Mouse (Mus musculus) heart, embryonic 16.5 days (tissue): Measurements from ENCODE around the gene Mars. TPM values are rescaled to one million over a fixed set of nuclear protein-coding genes. Genes with fewer than 3 reads are reported as not detected.

Source experiments
- ATAC-seq: fragments of 200-750 bp; cut with Nextera tagmentation; replicated peaks from 2 replicates; pipeline ENCODE4 v1.8.0; 2017; ENCODE audit warnings: moderate number of reproducible peaks; ENCODE audit not compliant: insufficient read depth, low FRiP score; ENCODE audit errors: extremely low read depth
- H3K27ac ChIP-seq: fragments of 300-500 bp; sonication (generic); 2 replicates; pipeline ENCODE4 v1.5.1; 2014; ENCODE audit warnings: mild to moderate bottlenecking, low read length, control low read depth, moderate library complexity
- H3K27me3 ChIP-seq: fragments of 300-500 bp; sonication (generic); 2 replicates; pipeline ENCODE4 v1.6.1; 2014; ENCODE audit warnings: low read length, mixed read lengths; ENCODE audit not compliant: control insufficient read depth, insufficient read depth
- H3K36me3 ChIP-seq: fragments of 300-500 bp; sonication (generic); 2 replicates; pipeline ENCODE4 v1.6.1; 2014; ENCODE audit not compliant: control insufficient read depth, insufficient read depth
- H3K4me1 ChIP-seq: fragments of 300-500 bp; sonication (generic); 2 replicates; pipeline ENCODE4 v1.6.1; 2014; ENCODE audit warnings: low read length, mixed read lengths; ENCODE audit not compliant: control insufficient read depth, insufficient read depth
- H3K4me2 ChIP-seq: fragments of 300-500 bp; sonication (generic); 2 replicates; pipeline ENCODE4 v1.6.1; 2014; ENCODE audit warnings: low read depth, mild to moderate bottlenecking, control low read depth, low read length
- H3K4me3 ChIP-seq: fragments of 300-500 bp; sonication (generic); 2 replicates; pipeline ENCODE4 v1.5.1; 2014; ENCODE audit warnings: mild to moderate bottlenecking, control low read depth, low read length
- H3K9ac ChIP-seq: fragments of 300-500 bp; sonication (generic); 2 replicates; pipeline ENCODE4 v1.6.1; 2014; ENCODE audit warnings: low read length, control low read depth
- H3K9me3 ChIP-seq: fragments of 300-500 bp; sonication (generic); replicated peaks from 2 replicates; pipeline ENCODE4 v1.6.1; 2016; ENCODE audit warnings: low read length; ENCODE audit not compliant: control insufficient read depth
- WGBS: fragments of 180-500 bp; shearing (Covaris S2); extraction: QIAGEN DNeasy Blood & Tissue Kit; methylation state at CpG from one replicate; pipeline ENCODE4 v1.1.7; 2014; 5-methylcytosine and 5-hydroxymethylcytosine counted together
- polyA plus RNA-seq: library from polyadenylated mRNA; unstranded; fragments of >200 nt; fragmentation: Nextera tagmentation; extraction: Ambion mirVana; gene quantifications from 2 replicates; pipeline ENCODE4 v1.2.1, GENCODE M21; 2015

The Mars gene
- polyA plus RNA-seq, 1 experiment from 2014 or later: 81.2 TPM

DNA sequence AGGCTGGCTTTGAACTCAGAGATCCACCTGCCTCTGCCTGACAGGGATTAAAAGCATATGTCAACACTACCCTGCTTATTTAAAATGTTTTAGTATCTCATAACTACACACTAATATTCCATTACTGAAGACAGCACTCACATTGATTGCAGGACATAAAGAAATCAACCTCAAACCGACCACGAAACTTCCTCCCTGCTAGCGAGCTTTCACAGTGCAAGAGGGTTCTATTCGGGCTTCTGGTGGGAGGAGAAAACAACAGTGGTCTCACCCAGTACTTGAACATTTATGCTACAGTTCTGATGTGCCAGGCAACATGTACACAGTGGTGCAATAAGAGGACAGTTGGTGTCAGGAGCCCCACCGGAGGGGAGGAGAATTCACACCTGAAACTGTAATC lies 60.8 kb downstream of the Mars start:
- no peaks in the 10 kb centered on the region for H3K27me3 ChIP-seq
- ATAC-seq: no peak
- 78% methylated on average over 5 of the region's 5 CpGs for WGBS

More for the DNA sequence above, 60.8 kb downstream of the Mars start:
- H3K9me3 ChIP-seq: no peaks in the 10 kb centered on the region
- no peak overlapping the region for H3K27ac ChIP-seq
- H3K4me3 ChIP-seq: no peak overlapping the region
- no peaks in the 10 kb centered on the region for H3K4me1 ChIP-seq
- H3K36me3 ChIP-seq: no peaks in the 10 kb centered on the region
- H3K4me2 ChIP-seq: no peak overlapping the region
- no peak overlapping the region for H3K9ac ChIP-seq

Other genes starting within 250 kb of the Mars start
- 834 and 885 TPM in 2 replicates for gene Cdk4, start 248.3 kb downstream of the Mars start, polyA plus RNA-seq
- 110 and 112 TPM in 2 replicates for gene Tspan31, start 241.5 kb downstream of the Mars start, polyA plus RNA-seq
- 0.32 and 0.42 TPM in 2 replicates for gene Agap2, start 236.5 kb downstream of the Mars start, polyA plus RNA-seq
- gene Os9, start 190.7 kb downstream of the Mars start, polyA plus RNA-seq: 55.9 and 57.5 TPM in 2 replicates
- 3.4 and 6.5 TPM in 2 replicates for gene B4galnt1, start 146.6 kb downstream of the Mars start, polyA plus RNA-seq
- gene Slc26a10, start 131.1 kb downstream of the Mars start, polyA plus RNA-seq: 16.2 and 17.6 TPM in 2 replicates
- gene Arhgef25, start 121.7 kb downstream of the Mars start, polyA plus RNA-seq: 26.0 and 27.0 TPM in 2 replicates
- 69.9 and 72.5 TPM in 2 replicates for gene Dtx3, start 116.1 kb downstream of the Mars start, polyA plus RNA-seq
- 26.3 and 27.2 TPM in 2 replicates for gene Pip4k2c, start 100.2 kb downstream of the Mars start, polyA plus RNA-seq
- gene Kif5a, start 48.4 kb downstream of the Mars start, polyA plus RNA-seq: 0.36 and 0.70 TPM in 2 replicates
- gene Dctn2, start 45.4 kb downstream of the Mars start, polyA plus RNA-seq: 148 and 152 TPM in 2 replicates
- 11.4 and 11.7 TPM in 2 replicates for gene Mbd6, start 22.8 kb downstream of the Mars start, polyA plus RNA-seq
- 7.5 and 15.9 TPM in 2 replicates for gene Arhgap9, start 10.2 kb upstream of the Mars start, polyA plus RNA-seq
- gene Gli1, start 30.2 kb upstream of the Mars start, polyA plus RNA-seq: 0.91 and 1.4 TPM in 2 replicates
- gene Inhbe, start 42.6 kb upstream of the Mars start, polyA plus RNA-seq: 0.04 TPM in 1 of 2 replicates, not detected in the other
- not detected in 2 replicates for gene Inhbc, start 58.6 kb upstream of the Mars start, polyA plus RNA-seq
- gene R3hdm2, start 68.5 kb upstream of the Mars start, polyA plus RNA-seq: 22.6 and 29.9 TPM in 2 replicates
- 0.46 and 0.84 TPM in 2 replicates for gene Stac3, start 189.9 kb upstream of the Mars start, polyA plus RNA-seq
- 59.8 and 72.0 TPM in 2 replicates for gene Ndufa4l2, start 203.2 kb upstream of the Mars start, polyA plus RNA-seq
- gene Shmt2, start 210.7 kb upstream of the Mars start, polyA plus RNA-seq: 127 and 132 TPM in 2 replicates
- 1.2 and 1.4 TPM in 2 replicates for gene Nxph4, start 222.8 kb upstream of the Mars start, polyA plus RNA-seq